Mouse (Mus musculus): ENCODE data around the gene Atp5h.

Atp5h gene

GRCm38 (mm10) chr11:115437571-115438122 is 17.9 kb upstream of the Atp5h start:
- DNase-seq, result no peak

- peak; percentile 36 for DNase-seq
These were observed 16.0 kb upstream of the Atp5h start for GRCm38 (mm10) chr11:115435596-115436337.

GRCm38 (mm10) chr11:115433342-115433741 is 13.6 kb upstream of the Atp5h start:
- no peak for DNase-seq

DNA sequence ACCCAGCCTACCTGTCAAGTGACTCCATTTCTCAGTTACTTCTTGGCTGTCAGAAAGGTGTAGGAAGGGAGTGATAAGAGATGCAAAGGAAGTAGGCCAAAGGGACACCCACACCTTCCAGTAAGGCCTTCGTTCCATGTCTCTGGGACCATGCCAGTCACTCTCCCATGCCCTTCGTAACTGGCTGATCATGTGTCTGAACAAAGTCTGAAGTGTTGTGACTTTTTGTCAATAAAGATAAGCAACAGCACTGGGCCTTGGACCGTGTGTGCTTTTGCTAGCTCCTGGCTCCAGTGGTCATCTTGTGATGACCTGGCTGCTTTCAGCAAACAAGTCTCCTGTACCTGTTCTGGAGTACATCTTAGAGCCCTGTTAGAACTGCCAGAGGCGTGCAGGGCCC is 13.1 kb upstream of the Atp5h start:
- DNase-seq, result no peak

DNA sequence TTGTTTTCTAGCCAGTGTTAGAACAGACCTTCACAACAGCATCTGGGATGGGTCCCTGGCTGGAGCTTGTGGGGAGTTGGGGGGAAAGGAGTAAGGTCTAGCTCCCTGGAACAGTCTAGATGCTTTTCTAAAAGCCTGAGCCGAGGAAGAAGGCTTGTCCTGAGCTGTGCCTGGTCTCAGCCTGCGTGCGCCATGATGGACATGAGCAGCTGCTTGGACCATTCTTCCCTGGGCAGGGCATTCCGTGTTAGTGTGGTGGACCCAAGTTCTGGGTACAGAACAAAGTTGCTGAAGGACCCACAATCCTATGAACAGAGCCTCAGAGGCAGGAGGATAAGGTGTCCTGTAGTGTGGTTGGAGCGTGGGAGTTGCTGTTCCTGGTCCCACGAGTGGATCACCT is 10.8 kb upstream of the Atp5h start:
- DNase-seq, result no peak

DNA sequence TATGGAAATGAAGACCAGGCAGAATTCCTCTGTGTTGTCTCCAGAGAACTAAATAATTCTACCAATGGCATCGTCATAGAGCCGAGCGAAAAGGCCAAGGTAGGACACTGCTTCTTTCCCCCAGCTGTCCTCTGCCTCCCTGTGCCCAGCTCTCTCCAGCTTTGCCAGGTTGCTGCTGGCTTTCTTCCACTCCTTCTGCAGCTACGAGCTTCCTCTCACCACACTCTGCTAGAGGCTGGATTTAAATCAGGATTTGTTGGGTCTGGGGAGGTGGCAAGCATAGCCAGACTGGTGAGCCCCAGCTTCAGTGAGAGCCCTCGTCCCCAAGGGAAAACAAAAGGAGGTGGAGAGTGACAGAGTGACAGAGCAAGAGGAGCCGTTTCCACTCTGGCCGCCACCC is 9.5 kb upstream of the Atp5h start:
- no peak for DNase-seq

DNA sequence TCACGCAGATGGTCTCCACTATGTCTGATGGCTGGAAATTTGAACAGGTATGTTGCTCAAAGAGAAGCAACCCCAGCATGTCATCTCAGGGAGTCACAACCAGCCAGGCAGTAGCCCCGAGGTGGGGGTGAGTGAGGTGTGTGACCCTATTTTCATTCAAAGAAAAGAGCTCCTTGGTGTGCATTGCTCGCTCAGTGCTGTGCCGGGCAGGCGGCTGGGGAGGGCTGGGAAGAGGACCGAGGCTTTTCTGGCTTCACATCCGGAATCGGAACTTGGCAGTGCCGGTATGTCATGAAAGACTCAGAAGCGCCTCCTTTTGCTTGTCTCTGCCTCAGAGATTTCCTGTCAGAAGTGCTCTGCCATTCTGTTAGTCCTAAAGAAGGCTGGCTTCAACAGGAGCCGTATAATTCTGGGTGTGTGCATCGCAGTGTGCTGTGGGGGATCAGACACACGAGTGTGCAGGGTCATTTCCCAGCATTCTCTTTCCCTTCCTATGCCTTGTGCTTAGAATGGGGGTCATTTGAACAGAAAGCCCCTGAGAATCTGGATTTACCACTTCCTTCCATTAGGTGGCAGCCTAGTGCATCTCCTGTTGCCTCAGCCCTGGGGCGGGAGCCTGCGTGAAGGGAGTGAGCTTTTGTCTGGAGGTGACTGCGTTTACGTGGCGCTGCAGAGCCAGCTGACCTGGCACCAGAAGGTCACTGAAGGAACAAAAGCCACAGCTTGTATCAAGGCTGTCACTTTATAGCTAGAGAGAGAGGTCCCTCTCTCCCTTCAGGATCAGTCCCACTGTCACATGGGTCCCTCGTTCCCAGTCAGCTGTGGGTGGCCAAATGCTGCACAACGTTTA is 7.9 kb upstream of the Atp5h start:
- peak; percentile 88 for DNase-seq

GRCm38 (mm10) chr11:115425671-115426070 is 5.9 kb upstream of the Atp5h start:
- DNase-seq, result no peak

DNA sequence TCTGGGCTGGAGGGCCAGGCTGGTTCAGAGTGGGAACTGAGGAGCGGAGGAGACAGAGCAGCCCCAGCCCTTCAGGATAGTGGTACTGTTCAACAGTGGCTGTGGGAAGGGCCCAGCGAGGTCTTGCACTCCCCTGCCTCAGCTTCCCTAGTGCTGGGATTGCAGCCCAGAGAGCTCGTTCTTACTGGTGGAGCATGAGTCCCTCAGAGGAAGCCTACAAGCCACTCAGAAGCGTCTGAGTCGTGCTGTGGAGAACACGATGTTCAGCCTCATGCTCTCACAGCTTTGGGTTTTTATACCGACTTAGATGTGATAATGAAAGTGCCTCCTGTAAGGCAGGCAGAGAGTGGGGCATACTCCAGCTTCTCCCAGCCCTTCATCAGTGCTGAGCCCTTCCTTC is 4.9 kb upstream of the Atp5h start:
- no peak for DNase-seq

DNA sequence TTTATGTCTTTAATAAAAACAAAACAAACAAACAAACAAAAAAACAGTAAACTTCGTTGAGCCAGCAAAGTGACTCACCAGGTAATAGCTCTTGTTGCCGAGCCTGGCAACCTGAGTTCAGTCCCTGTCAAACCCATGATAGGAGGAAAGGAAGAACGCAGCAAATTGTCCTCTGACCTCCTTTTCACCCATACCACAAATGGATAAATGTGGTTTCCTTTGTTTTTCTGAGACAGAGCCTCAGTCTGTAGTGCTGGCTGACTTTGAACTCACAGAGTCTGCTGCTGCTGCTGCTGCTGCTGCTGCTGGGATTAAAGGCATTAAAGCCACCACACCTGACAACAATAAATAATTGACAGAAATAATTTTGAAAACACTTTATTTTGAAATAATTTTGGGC is 3.3 kb upstream of the Atp5h start:
- no peak for DNase-seq

DNA sequence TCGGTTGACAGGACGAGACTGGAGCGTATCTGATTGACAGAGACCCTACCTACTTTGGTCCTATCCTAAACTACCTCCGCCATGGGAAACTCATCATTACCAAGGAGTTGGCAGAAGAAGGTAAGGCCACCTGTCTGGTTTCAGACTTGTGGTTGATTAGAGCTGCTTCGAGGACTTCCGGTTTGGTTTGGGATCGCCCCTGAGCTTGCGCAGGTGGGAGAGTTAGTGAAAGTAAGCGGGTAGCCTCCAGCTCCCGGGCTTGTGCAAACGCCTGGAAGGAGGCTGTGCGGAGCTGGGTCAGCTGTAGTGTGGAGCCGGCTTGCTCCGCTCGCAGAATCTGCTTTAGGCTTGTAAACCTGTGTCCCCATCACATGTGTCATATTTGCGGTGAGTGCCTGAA is 2.2 kb upstream of the Atp5h start:
- no peak for DNase-seq

GRCm38 (mm10) chr11:115421328-115421727 is 1.6 kb upstream of the Atp5h start:
- no peak for DNase-seq

DNA sequence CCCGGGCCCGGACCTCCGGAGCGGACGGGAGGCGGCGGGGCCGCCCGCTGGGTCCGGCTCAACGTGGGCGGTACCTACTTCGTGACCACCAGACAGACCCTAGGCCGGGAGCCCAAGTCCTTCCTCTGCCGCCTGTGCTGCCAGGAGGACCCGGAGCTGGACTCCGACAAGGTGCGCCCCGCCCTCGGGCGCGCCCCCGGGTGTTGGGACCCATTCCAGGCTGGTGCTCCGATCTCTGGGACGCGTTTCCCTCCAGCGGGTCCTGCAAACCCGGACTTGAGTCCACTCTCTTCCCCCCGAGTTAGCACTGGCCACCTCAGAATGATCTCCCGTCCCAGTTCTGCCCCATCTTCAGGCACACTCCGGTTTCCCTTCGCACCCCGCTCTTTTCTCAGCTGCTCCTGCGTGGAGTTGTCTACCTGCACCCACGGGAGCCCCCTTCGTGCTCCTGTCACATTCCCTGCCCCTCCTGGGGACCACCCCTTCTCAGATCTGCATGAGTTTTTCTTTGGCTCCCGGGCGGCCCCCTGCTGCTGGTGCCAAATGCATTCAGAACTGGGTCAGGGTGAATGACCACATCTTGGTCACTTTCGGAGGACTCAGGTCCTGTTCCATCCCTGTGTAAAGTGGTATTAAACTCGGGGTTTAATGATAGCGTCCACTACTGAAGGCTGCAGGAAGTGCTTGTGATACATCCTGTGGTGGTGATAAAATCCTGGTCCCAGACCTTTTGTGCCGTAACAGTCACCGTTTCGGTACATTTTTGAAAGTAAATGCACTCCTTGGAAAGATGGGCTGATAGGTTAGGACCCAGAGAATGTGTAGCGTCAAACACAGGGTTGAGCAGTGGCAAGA is 801 bp upstream of the Atp5h start:
- peak; percentile 79 for DNase-seq

DNA sequence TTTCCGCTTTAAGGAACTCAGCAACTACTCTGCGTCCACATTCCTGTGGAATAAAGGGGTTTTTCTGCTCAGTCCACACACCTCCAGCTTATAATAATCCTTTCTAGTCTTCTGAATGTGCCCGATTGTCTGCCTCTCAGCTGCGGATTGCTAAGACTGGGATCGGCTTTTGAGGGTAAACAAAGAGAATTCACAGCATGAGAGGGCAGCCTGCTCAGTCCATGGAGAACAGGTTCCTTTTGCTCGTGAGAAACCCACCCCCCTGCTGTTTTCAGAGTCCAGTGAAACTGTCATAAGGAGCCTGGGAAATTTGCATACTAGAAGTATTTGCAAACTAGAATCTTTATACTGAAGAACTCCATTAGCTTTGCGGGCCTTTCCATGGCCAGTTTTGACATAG is 10.2 kb downstream of the Atp5h start:
- DNase-seq, result no peak

GRCm38 (mm10) chr11:115408266-115408920 is 11.4 kb downstream of the Atp5h start:
- peak; percentile 49 for DNase-seq

- no peak for DNase-seq
These were observed 12.8 kb downstream of the Atp5h start for GRCm38 (mm10) chr11:115406858-115407401.

DNA sequence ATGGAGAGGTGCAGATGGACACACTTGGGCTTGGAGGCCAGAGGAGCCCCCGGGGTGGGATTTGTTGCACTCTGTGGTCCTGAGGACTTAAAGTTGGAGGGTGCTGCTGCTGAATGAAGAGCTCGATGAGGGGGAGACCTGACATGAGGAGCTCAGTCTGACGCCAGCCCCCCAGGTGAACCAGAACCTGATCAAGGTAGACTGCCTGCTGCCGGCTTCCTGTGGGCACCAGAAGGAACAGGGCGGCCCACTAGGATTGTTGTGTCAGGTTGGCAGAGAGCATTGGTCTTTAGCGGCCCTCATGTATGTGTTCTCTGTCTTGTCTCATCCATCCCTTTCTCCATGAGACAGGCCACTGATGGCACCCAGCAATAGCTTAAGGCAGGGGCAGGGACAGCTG is 14.0 kb downstream of the Atp5h start:
- no peak for DNase-seq

- peak; percentile 90 for DNase-seq
These were observed 16.2 kb downstream of the Atp5h start, which contains the start of gene Mrpl58 for GRCm38 (mm10) chr11:115403338-115404124. Mrpl58 (plus strand) TSS chr11:115403752.

DNA sequence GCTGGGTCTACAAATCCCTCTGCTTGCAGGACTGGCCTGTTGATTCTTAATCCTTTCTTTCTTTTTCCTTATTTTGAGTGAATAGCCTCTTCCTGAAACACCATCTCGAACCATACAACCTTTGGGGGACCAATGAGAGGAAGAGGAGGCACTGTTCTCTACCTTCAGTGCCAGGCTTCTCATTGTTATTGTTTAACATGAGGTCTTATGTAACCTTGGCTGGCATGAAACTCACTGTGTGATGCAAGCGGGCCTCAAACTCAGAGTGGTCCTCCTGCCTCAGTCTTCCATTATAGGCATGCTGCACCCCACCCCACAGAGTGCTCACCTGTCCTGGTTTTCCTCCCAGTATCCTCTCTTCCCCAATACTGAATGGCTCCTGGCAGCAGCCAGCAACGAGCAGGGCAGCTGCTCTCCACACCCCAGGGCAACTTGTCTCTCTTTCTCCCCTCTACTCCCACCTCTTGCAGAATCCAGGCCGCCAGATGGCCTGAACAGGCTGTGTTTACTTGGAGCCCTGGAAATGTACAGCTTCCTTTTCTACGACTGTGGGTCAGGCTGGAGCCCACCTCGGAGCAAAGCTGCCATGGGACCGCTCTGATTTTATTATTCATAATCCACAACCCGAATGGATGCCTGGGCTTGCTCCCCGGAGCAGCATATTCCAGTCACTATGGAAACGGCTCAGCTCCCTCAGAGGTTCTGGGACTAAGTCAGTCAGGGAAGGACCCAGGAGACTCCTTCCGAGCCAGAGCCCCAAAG is 19.0 kb downstream of the Atp5h start:
- DNase-seq, result no peak

DNA sequence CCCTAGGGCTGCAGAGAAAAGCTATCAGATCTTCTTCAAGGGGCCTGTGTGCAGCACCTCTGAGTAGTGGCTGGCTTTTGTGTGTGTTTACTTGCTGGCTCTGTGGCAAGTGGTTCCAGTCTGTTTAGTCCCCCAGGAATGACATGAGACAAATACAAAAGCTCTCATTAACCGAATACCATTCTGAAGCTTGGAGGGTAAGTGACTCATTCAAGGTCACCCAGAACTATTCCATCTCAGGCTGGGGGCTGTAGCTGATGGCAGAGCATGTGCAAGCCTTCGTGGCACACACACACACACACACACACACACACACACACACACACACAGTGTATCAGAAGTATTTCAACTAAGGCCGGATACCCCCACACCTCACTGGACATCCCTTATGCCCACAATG is 19.6 kb downstream of the Atp5h start:
- no peak for DNase-seq

All from lung, postnatal 10 days (tissue).